Mouse (Mus musculus) thymus, adult 2 months (tissue): ENCODE measurements around the gene Gm10382. TPM values are rescaled to one million over a fixed set of nuclear protein-coding genes. Genes with fewer than 3 reads are reported as not detected.

Experiments
- DNase-seq: peaks from one replicate; pipeline ENCODE4 v3.0.0; 2021
- H3K27ac ChIP-seq: fragments of 200-500 bp; 2 replicates; pipeline ENCODE4 v1.5.1; 2012; ENCODE audit warnings: low read length, control low read depth; ENCODE audit not compliant: control insufficient read depth, insufficient read depth
- H3K27me3 ChIP-seq: fragments of 200-500 bp; 2 replicates; pipeline ENCODE4 v1.6.1; 2012; ENCODE audit warnings: mild to moderate bottlenecking, low read length, moderate library complexity, mixed read lengths; ENCODE audit not compliant: control insufficient read depth, insufficient read depth
- H3K36me3 ChIP-seq: fragments of 200-500 bp; 2 replicates; pipeline ENCODE4 v1.6.1; 2012; ENCODE audit warnings: mild to moderate bottlenecking, low read length, moderate library complexity; ENCODE audit not compliant: control insufficient read depth, insufficient read depth
- H3K4me1 ChIP-seq: fragments of 200-500 bp; replicated peaks from 2 replicates; pipeline ENCODE4 v1.6.1; 2012; ENCODE audit warnings: low read length; ENCODE audit not compliant: control insufficient read depth, insufficient read depth
- H3K4me3 ChIP-seq: fragments of 200-500 bp; 2 replicates; pipeline ENCODE4 v1.5.1; 2012; ENCODE audit warnings: mild to moderate bottlenecking, low read length, control low read depth, moderate library complexity; ENCODE audit not compliant: control insufficient read depth, insufficient read depth
- CTCF ChIP-seq: fragments of 200-500 bp; IDR thresholded peaks from 2 replicates; pipeline ENCODE4 v1.5.1; 2012; ENCODE audit warnings: mild to moderate bottlenecking, control low read depth, low read length, moderate library complexity, borderline replicate concordance; ENCODE audit not compliant: control insufficient read depth, poor library complexity, insufficient read depth; ENCODE audit errors: extremely low read depth
- POLR2A ChIP-seq: fragments of 200-500 bp; IDR thresholded peaks from 2 replicates; pipeline ENCODE4 v1.6.1; 2012; ENCODE audit warnings: mild to moderate bottlenecking, low read length, control low read depth, moderate library complexity; ENCODE audit not compliant: control insufficient read depth, poor library complexity, insufficient read depth; ENCODE audit errors: extremely low read depth
- WGBS: fragments of 180-500 bp; shearing (Covaris S2); methylation state at CpG from one replicate; pipeline ENCODE4 v1.1.7; 2018; 5-methylcytosine and 5-hydroxymethylcytosine counted together
- polyA plus RNA-seq: library from polyadenylated mRNA; depleted of rRNA; stranded (reverse); fragments of >200 nt; gene quantifications from 2 replicates; pipeline ENCODE4 v1.2.3, GENCODE M21; 2012

Gm10382 gene
- polyA plus RNA-seq, 1 experiment = 0.18 TPM

GRCm38 (mm10) chr5:125355650-125356049 lies 33.5 kb upstream of the Gm10382 start:
- DNase-seq = no peak
- WGBS = 71% methylated on average over 7 of the region's 7 CpGs
- no peak overlapping the region for H3K27ac ChIP-seq
- no peak for TF ChIP-seq CTCF
- no peak for TF ChIP-seq POLR2A
- no peak overlapping the region for H3K4me3 ChIP-seq
- peaks cover 6% of the 10 kb centered on the region for H3K4me1 ChIP-seq
- H3K36me3 ChIP-seq = no peaks in the 10 kb centered on the region
- no peaks in the 10 kb centered on the region for H3K27me3 ChIP-seq

DNA sequence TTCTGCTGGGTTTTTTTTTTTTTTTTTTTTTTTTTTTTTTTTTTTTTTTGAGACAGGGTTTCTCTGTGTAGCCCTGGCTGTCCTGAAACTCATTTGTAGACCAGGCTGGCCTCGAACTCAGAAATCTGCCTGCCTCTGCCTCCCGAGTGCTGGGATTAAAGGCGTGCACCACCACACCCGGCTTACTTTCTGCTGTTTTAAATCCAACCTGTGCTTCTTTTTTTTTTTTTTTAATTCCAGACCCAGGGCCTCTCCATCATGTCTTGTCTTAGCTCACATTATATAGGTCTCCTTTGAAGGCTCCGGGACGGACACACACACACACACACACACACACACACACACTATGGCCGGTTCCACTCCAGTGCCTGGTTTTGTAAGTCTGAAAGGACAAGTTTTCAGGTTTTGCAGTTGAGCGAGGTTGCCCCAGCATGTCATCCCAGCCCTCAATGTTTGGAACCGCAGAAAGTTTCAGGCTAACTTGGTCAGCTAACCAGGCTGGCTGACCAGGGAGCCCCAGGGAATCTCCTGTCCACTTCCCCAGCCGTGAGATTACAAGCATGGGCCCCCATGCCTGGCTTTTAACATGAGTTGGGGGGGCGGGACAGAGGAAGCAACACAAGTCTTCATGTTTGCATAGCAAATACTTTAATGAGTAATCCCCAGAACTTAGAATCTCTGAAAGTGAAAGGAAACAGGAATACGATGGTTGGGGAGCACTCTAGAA lies 31.4 kb upstream of the Gm10382 start:
- Histone ChIP-seq H3K27me3 (no peaks in the 10 kb centered on the region), H3K4me3 (no peak overlapping the region), H3K36me3 (no peaks in the 10 kb centered on the region), H3K27ac (no peak overlapping the region), H3K4me1 (peaks cover 6% of the 10 kb centered on the region)
- 65% methylated on average over 12 of the region's 12 CpGs for WGBS
- TF ChIP-seq POLR2A = no peak
- TF ChIP-seq CTCF = no peak
- no peak for DNase-seq

GRCm38 (mm10) chr5:125358270-125358608 lies 30.9 kb upstream of the Gm10382 start:
- TF ChIP-seq POLR2A (no peak), CTCF (no peak)
- WGBS = 17% methylated on average over 5 of the region's 5 CpGs
- Histone ChIP-seq H3K36me3 (no peaks in the 10 kb centered on the region), H3K27ac (no peak overlapping the region), H3K4me3 (no peak overlapping the region), H3K27me3 (no peaks in the 10 kb centered on the region), H3K4me1 (peaks cover 6% of the 10 kb centered on the region)
- no peak for DNase-seq

GRCm38 (mm10) chr5:125360566-125360965 lies 28.6 kb upstream of the Gm10382 start:
- Histone ChIP-seq H3K36me3 (no peaks in the 10 kb centered on the region), H3K27me3 (no peaks in the 10 kb centered on the region), H3K4me3 (no peak overlapping the region), H3K27ac (no peak overlapping the region), H3K4me1 (peaks cover 8% of the 10 kb centered on the region)
- TF ChIP-seq POLR2A (no peak), CTCF (no peak)
- WGBS = 95% methylated on average over 9 of the region's 9 CpGs
- DNase-seq = no peak

- TF ChIP-seq POLR2A = no peak
- TF ChIP-seq CTCF = no peak
- H3K36me3 ChIP-seq = no peaks in the 10 kb centered on the region
- peaks cover 8% of the 10 kb centered on the region for H3K4me1 ChIP-seq
- no peak overlapping the region for H3K4me3 ChIP-seq
- 80% methylated on average over 16 of the region's 16 CpGs for WGBS
- no peaks in the 10 kb centered on the region for H3K27me3 ChIP-seq
- no peak overlapping the region for H3K27ac ChIP-seq
- no peak for DNase-seq
Measured at GRCm38 (mm10) chr5:125360981-125361510, 28.1 kb upstream of the Gm10382 start.

DNA sequence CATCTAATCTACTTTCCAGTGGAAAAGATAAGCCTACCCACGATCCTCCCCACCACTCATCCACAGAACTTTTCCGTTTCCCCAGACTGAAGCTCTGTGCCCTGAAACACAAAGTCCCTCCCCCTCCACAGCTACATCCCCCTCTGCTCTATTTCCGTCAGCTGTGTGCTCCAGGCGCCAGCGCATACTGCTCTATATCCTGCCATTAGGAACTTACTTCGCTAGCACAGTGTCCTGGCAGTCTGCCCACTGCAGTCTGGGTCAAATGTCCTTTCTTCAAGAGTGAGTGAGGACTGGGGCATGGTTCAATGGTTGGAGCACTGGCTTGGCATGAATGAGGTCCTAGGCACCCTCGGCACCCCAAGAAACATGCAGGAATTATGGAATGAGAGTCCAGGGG lies 25.2 kb upstream of the Gm10382 start:
- WGBS = 63% methylated on average over 7 of the region's 7 CpGs
- TF ChIP-seq POLR2A (no peak), CTCF (no peak)
- H3K4me1 ChIP-seq = peaks cover 3% of the 10 kb centered on the region; the same call in 1 of the 2 replicates
- no peaks in the 10 kb centered on the region for H3K36me3 ChIP-seq
- H3K4me3 ChIP-seq = no peak overlapping the region
- no peak for DNase-seq
- no peak overlapping the region for H3K27ac ChIP-seq
- no peaks in the 10 kb centered on the region for H3K27me3 ChIP-seq

DNA sequence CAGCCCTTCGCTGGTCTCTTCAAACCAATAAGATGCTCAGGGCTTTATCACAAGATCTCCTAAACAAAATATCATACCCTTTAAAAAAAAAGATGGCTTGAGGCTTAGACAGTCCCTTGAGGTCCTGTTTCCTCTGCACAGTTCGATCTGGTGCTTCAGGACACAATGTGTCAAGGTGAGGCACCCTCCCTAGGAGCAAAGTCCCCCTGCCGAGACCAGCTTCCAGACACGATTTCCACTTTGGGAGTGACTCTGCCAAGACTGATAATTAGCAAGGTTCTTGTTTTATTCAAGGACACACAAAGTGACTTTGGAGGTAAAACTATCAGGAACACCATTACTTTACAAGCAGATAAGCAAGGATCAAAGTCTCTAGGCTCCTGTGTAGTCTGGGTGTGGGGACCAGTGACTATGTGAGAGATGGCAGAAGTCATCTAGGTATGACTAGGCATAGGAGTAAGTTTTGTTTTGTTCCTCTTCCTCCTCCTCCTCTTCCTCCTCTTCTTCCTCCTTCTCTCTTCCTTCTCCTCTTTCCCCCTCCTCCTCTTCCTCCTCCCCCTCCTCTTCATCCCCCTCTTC lies 24.2 kb upstream of the Gm10382 start:
- Histone ChIP-seq H3K27ac (no peak overlapping the region), H3K4me1 (peaks cover 3% of the 10 kb centered on the region; the same call in 1 of the 2 replicates), H3K36me3 (no peaks in the 10 kb centered on the region), H3K27me3 (no peaks in the 10 kb centered on the region), H3K4me3 (no peak overlapping the region)
- WGBS = 83% methylated on average over 4 of the region's 4 CpGs
- no peak for TF ChIP-seq CTCF
- TF ChIP-seq POLR2A = no peak
- DNase-seq = no peak
